Mouse (Mus musculus): Measurements from ENCODE around the gene Eps15.

GRCm38 (mm10) chr4:109294629-109295028 is 14.6 kb downstream of the Eps15 start:
- TF ChIP-seq CTCF (IDR thresholded peaks at IDR 0.05; ENCODE audit: low read depth), result no peak
- TF ChIP-seq EP300 (IDR thresholded peaks at IDR 0.05; ENCODE audit: low read depth), result no peak

Measured in liver, postnatal 0 days (tissue).